Mouse (Mus musculus) lung, postnatal 25 days (tissue): ENCODE measurements around the gene Abcg5.

ENCODE experiments used
- DNase-seq: peaks from one replicate; pipeline ENCODE4 v3.0.0; 2022; ENCODE audit warnings: low spot score

The Abcg5 gene

GRCm38 (mm10) chr17:84608606-84609005 is 74.2 kb downstream of the Abcg5 start:
- DNase-seq = no peak
